Comparison of ENCODE assay signal across 29 mouse cellular contexts in genomic region chr14:92678845-92679499, GRCm38 (mm10).
DNase-seq lines count a peak whose midpoint lies in the region; ATAC-seq lines count a peak whose summit lies in the region.
"Had no signal": no experiment of that assay in that cellular context is flagged by ENCODE, and none has a peak within 500 bp of the region (broad histone marks: within the 10 kb centered on the region; RNA-seq: fewer than 3 reads in every experiment).

No protein-coding gene starts in this region.

- peaks cover 8% of the 10 kb centered on the region for H3K4me1 ChIP-seq in forebrain, embryonic 13.5 days
- peaks cover 15% of the 10 kb centered on the region for H3K4me1 ChIP-seq in forebrain, embryonic 10.5 days
- H3K4me1 ChIP-seq in midbrain, embryonic 14.5 days (ENCODE audit: control insufficient read depth, insufficient read depth, low read length) = no peaks in the 10 kb centered on the region
- no peaks in the 10 kb centered on the region for H3K4me1 ChIP-seq in midbrain, embryonic 15.5 days
- no peaks in the 10 kb centered on the region for H3K4me1 ChIP-seq in embryonic facial prominence, embryonic 14.5 days (ENCODE audit: control insufficient read depth, insufficient read depth, low read length)
- H3K4me1 ChIP-seq: heart, embryonic 13.5 days; limb, embryonic 10.5 days; limb, embryonic 15.5 days; liver, embryonic 13.5 days; neural tube, embryonic 15.5 days; stomach, embryonic 15.5 days had no signal

- no peak for DNase-seq in forebrain, embryonic 10.5 days (ENCODE audit: extremely low spot score, low spot score)
- DNase-seq in midbrain, embryonic 14.5 days = peak; percentile 39
- DNase-seq in embryonic facial prominence, embryonic 14.5 days (ENCODE audit: low spot score) = peak; percentile 55
- DNase-seq in cerebellum, adult 9-11 months = no peak
- no peak for DNase-seq in thymus, adult 18-20 months
- DNase-seq: adrenal gland, postnatal 36 days; B cell, adult 2 months; cerebellum, adult 8-10 months; cerebellum, postnatal 36 days; embryo, embryonic 11 days; heart, postnatal 10 days; kidney, adult 9 months; kidney, postnatal 10 days; layer of hippocampus, postnatal 36 days; liver, embryonic 13.5 days; lung, adult 18-20 months; lung, postnatal 10 days; retina, postnatal 1 day; right cerebral cortex, postnatal 14 days; thymus, postnatal 25 days had no signal

- H3K36me3 ChIP-seq in forebrain, embryonic 13.5 days (ENCODE audit: poor library complexity, severe bottlenecking) = no peaks in the 10 kb centered on the region
- no peaks in the 10 kb centered on the region for H3K36me3 ChIP-seq in forebrain, embryonic 10.5 days (replicated peaks)
- H3K36me3 ChIP-seq in midbrain, embryonic 14.5 days (ENCODE audit: control insufficient read depth, insufficient read depth, low read length) = no peaks in the 10 kb centered on the region
- H3K36me3 ChIP-seq in midbrain, embryonic 15.5 days (replicated peaks) = no peaks in the 10 kb centered on the region
- no peaks in the 10 kb centered on the region for H3K36me3 ChIP-seq in embryonic facial prominence, embryonic 14.5 days (ENCODE audit: control insufficient read depth, insufficient read depth, low read length)
- H3K36me3 ChIP-seq: heart, embryonic 13.5 days; limb, embryonic 10.5 days; limb, embryonic 15.5 days; liver, embryonic 13.5 days; neural tube, embryonic 15.5 days; stomach, embryonic 15.5 days had no signal

- no peaks in the 10 kb centered on the region for H3K27me3 ChIP-seq in forebrain, embryonic 13.5 days
- peaks cover 16% of the 10 kb centered on the region; the same call in 1 of the 2 replicates for H3K27me3 ChIP-seq in forebrain, embryonic 10.5 days (ENCODE audit: poor library complexity, severe bottlenecking)
- H3K27me3 ChIP-seq in midbrain, embryonic 14.5 days (ENCODE audit: control insufficient read depth, insufficient read depth, low read length) = no peaks in the 10 kb centered on the region
- H3K27me3 ChIP-seq in midbrain, embryonic 15.5 days (replicated peaks) = no peaks in the 10 kb centered on the region
- no peaks in the 10 kb centered on the region for H3K27me3 ChIP-seq in embryonic facial prominence, embryonic 14.5 days (replicated peaks; ENCODE audit: control insufficient read depth, insufficient read depth, low read length)
- H3K27me3 ChIP-seq: heart, embryonic 13.5 days; limb, embryonic 15.5 days; liver, embryonic 13.5 days; neural tube, embryonic 15.5 days; stomach, embryonic 15.5 days had no signal

- H3K27ac ChIP-seq in forebrain, embryonic 13.5 days = no peak overlapping the region
- H3K27ac ChIP-seq in forebrain, embryonic 10.5 days = no peak overlapping the region
- H3K27ac ChIP-seq in midbrain, embryonic 14.5 days (replicated peaks; ENCODE audit: low read depth, low read length) = no peak overlapping the region
- no peak overlapping the region for H3K27ac ChIP-seq in midbrain, embryonic 15.5 days
- no peak overlapping the region for H3K27ac ChIP-seq in embryonic facial prominence, embryonic 14.5 days (replicated peaks; ENCODE audit: low read depth, low read length)
- H3K27ac ChIP-seq: heart, embryonic 13.5 days; hindbrain, embryonic 14.5 days; limb, embryonic 10.5 days; limb, embryonic 15.5 days; liver, embryonic 13.5 days; neural tube, embryonic 15.5 days; stomach, embryonic 15.5 days had no signal

- WGBS in forebrain, embryonic 13.5 days = 12% methylated on average over 4 of the region's 4 CpGs
- 45% methylated on average over 4 of the region's 4 CpGs for WGBS in forebrain, embryonic 10.5 days
- WGBS in midbrain, embryonic 14.5 days = 52% methylated on average over 4 of the region's 4 CpGs
- 38% methylated on average over 4 of the region's 4 CpGs for WGBS in midbrain, embryonic 15.5 days
- WGBS in embryonic facial prominence, embryonic 14.5 days = 61% methylated on average over 4 of the region's 4 CpGs

- H3K4me3 ChIP-seq in forebrain, embryonic 13.5 days = no peak overlapping the region
- no peak overlapping the region for H3K4me3 ChIP-seq in forebrain, embryonic 10.5 days
- no peak overlapping the region for H3K4me3 ChIP-seq in midbrain, embryonic 14.5 days (replicated peaks; ENCODE audit: low read depth, low read length)
- no peak overlapping the region for H3K4me3 ChIP-seq in midbrain, embryonic 15.5 days
- no peak overlapping the region for H3K4me3 ChIP-seq in embryonic facial prominence, embryonic 14.5 days (ENCODE audit: low read depth, low read length)
- H3K4me3 ChIP-seq: heart, embryonic 13.5 days; limb, embryonic 10.5 days; limb, embryonic 15.5 days; liver, embryonic 13.5 days; neural tube, embryonic 15.5 days; stomach, embryonic 15.5 days had no signal

- no peak overlapping the region for H3K9ac ChIP-seq in forebrain, embryonic 13.5 days
- H3K9ac ChIP-seq in midbrain, embryonic 14.5 days (replicated peaks; ENCODE audit: low read length) = no peak overlapping the region
- no peak overlapping the region for H3K9ac ChIP-seq in midbrain, embryonic 15.5 days
- no peak overlapping the region for H3K9ac ChIP-seq in embryonic facial prominence, embryonic 14.5 days (ENCODE audit: low read depth, low read length)
- H3K9ac ChIP-seq: heart, embryonic 13.5 days; hindbrain, embryonic 14.5 days; limb, embryonic 15.5 days; liver, embryonic 13.5 days; neural tube, embryonic 15.5 days; stomach, embryonic 15.5 days had no signal

- ATAC-seq in forebrain, embryonic 13.5 days = peak; percentile 33; the same call in 1 of the 2 replicates
- ATAC-seq in midbrain, embryonic 14.5 days (ENCODE audit: low FRiP score, low TSS enrichment) = no peak
- no peak for ATAC-seq in midbrain, embryonic 15.5 days (replicated peaks)
- ATAC-seq in embryonic facial prominence, embryonic 14.5 days (ENCODE audit: low read depth) = peak; percentile 68
- ATAC-seq: inflammation-experienced regulatory T-cells, adult 6 months had no signal

- no peaks in the 10 kb centered on the region for H3K9me3 ChIP-seq in forebrain, embryonic 13.5 days (replicated peaks)
- H3K9me3 ChIP-seq in forebrain, embryonic 10.5 days = no peaks in the 10 kb centered on the region
- no peaks in the 10 kb centered on the region for H3K9me3 ChIP-seq in midbrain, embryonic 14.5 days (ENCODE audit: control insufficient read depth, low read length)
- H3K9me3 ChIP-seq in midbrain, embryonic 15.5 days = no peaks in the 10 kb centered on the region
- H3K9me3 ChIP-seq in embryonic facial prominence, embryonic 14.5 days (ENCODE audit: control insufficient read depth, low read length) = no peaks in the 10 kb centered on the region
- H3K9me3 ChIP-seq: heart, embryonic 13.5 days; limb, embryonic 10.5 days; limb, embryonic 15.5 days; liver, embryonic 13.5 days; neural tube, embryonic 15.5 days; stomach, embryonic 15.5 days had no signal

- no peak overlapping the region for H3K4me2 ChIP-seq in forebrain, embryonic 13.5 days
- no peak overlapping the region for H3K4me2 ChIP-seq in midbrain, embryonic 14.5 days (ENCODE audit: low read length)
- H3K4me2 ChIP-seq in midbrain, embryonic 15.5 days = no peak overlapping the region
- no peak overlapping the region for H3K4me2 ChIP-seq in embryonic facial prominence, embryonic 14.5 days (ENCODE audit: low read depth, low read length)
- H3K4me2 ChIP-seq: heart, embryonic 13.5 days; hindbrain, embryonic 14.5 days; limb, embryonic 15.5 days; liver, embryonic 13.5 days; neural tube, embryonic 15.5 days; stomach, embryonic 15.5 days had no signal

Comparison
In these comparisons a context has a peak if more than half of its experiments do, and no peak if none do; other contexts are left out.
1. ATAC-seq: peak in forebrain, embryonic 13.5 days (single experiment) and embryonic facial prominence, embryonic 14.5 days (single experiment); none in midbrain, embryonic 14.5 days (single experiment) and midbrain, embryonic 15.5 days (single experiment).
2. DNase-seq: peak in midbrain, embryonic 14.5 days (single experiment) and embryonic facial prominence, embryonic 14.5 days (single experiment); none in forebrain, embryonic 10.5 days (single experiment), cerebellum, adult 9-11 months (single experiment) and thymus, adult 18-20 months (0 of 2).